Mouse (Mus musculus) heart, embryonic 10.5 days (tissue): ENCODE data around the gene Cutc. TPM values are rescaled to one million over a fixed set of nuclear protein-coding genes. Genes with fewer than 3 reads are reported as not detected.

Source experiments
- DNase-seq: peaks from one replicate; pipeline ENCODE4 v3.0.0-alpha.2; 2017; ENCODE audit warnings: low spot score
- H3K27ac ChIP-seq: fragments of 300-500 bp; sonication (generic); 2 replicates; pipeline ENCODE4 v1.5.1; 2016; ENCODE audit warnings: mild to moderate bottlenecking
- H3K27me3 ChIP-seq: fragments of 300-500 bp; sonication (generic); 2 replicates; pipeline ENCODE4 v1.6.1; 2016; ENCODE audit warnings: mild to moderate bottlenecking; ENCODE audit not compliant: poor library complexity, insufficient read depth, severe bottlenecking
- H3K36me3 ChIP-seq: fragments of 300-500 bp; sonication (generic); 2 replicates; pipeline ENCODE4 v1.6.1; 2016; ENCODE audit warnings: mild to moderate bottlenecking, moderate library complexity
- H3K4me1 ChIP-seq: fragments of 300-500 bp; sonication (generic); 2 replicates; pipeline ENCODE4 v1.6.1; 2016; ENCODE audit warnings: mild to moderate bottlenecking
- H3K4me3 ChIP-seq: fragments of 300-500 bp; sonication (generic); 2 replicates; pipeline ENCODE4 v1.5.1; 2016; ENCODE audit warnings: mild to moderate bottlenecking, moderate library complexity
- H3K9me3 ChIP-seq: fragments of 300-500 bp; sonication (generic); 2 replicates; pipeline ENCODE4 v1.6.1; 2016; ENCODE audit warnings: mild to moderate bottlenecking, moderate library complexity
- WGBS: fragments of 180-500 bp; shearing (Covaris S2); methylation state at CpG from one replicate; pipeline ENCODE4 v1.1.7; 2016; 5-methylcytosine and 5-hydroxymethylcytosine counted together
- polyA plus RNA-seq: library from polyadenylated mRNA; unstranded; fragments of >200 nt; fragmentation: Nextera tagmentation; extraction: Ambion mirVana; gene quantifications from 2 replicates; pipeline ENCODE4 v1.2.1, GENCODE M21; 2016

Gene Cutc
- polyA plus RNA-seq, 1 experiment from 2014 or later = 14.9 TPM

GRCm38 (mm10) chr19:43784761-43785160 lies 32.0 kb downstream of the Cutc start:
- 73% methylated on average over 8 of the region's 8 CpGs for WGBS
- Histone ChIP-seq H3K4me3 (no peak overlapping the region), H3K27me3 (no peaks in the 10 kb centered on the region), H3K36me3 (no peaks in the 10 kb centered on the region), H3K9me3 (no peaks in the 10 kb centered on the region), H3K4me1 (no peaks in the 10 kb centered on the region), H3K27ac (no peak overlapping the region)
- DNase-seq = no peak

GRCm38 (mm10) chr19:43786249-43787026 lies 33.6 kb downstream of the Cutc start:
- H3K4me3 ChIP-seq = no peak overlapping the region
- no peak overlapping the region for H3K27ac ChIP-seq
- H3K4me1 ChIP-seq = no peaks in the 10 kb centered on the region
- 78% methylated on average over 13 of the region's 13 CpGs for WGBS
- no peak for DNase-seq
- H3K9me3 ChIP-seq = no peaks in the 10 kb centered on the region
- no peaks in the 10 kb centered on the region for H3K27me3 ChIP-seq
- H3K36me3 ChIP-seq = no peaks in the 10 kb centered on the region

- no peaks in the 10 kb centered on the region for H3K9me3 ChIP-seq
- no peak overlapping the region for H3K4me3 ChIP-seq
- DNase-seq = no peak
- H3K36me3 ChIP-seq = no peaks in the 10 kb centered on the region
- no peaks in the 10 kb centered on the region for H3K27me3 ChIP-seq
- no peak overlapping the region for H3K27ac ChIP-seq
- no peaks in the 10 kb centered on the region for H3K4me1 ChIP-seq
- 87% methylated on average over 7 of the region's 7 CpGs for WGBS
Measured at GRCm38 (mm10) chr19:43789817-43790216, 37.0 kb downstream of the Cutc start.

GRCm38 (mm10) chr19:43792537-43792936 lies 39.7 kb downstream of the Cutc start:
- WGBS = 83% methylated on average over 4 of the region's 4 CpGs
- H3K36me3 ChIP-seq = no peaks in the 10 kb centered on the region
- H3K9me3 ChIP-seq = no peaks in the 10 kb centered on the region
- no peak for DNase-seq
- H3K27me3 ChIP-seq = no peaks in the 10 kb centered on the region
- H3K27ac ChIP-seq = no peak overlapping the region
- no peak overlapping the region for H3K4me3 ChIP-seq
- no peaks in the 10 kb centered on the region for H3K4me1 ChIP-seq

- H3K27me3 ChIP-seq = no peaks in the 10 kb centered on the region
- no peak overlapping the region for H3K4me3 ChIP-seq
- DNase-seq = no peak
- H3K4me1 ChIP-seq = no peaks in the 10 kb centered on the region
- 81% methylated on average over 1 of the region's 1 CpGs for WGBS
- H3K9me3 ChIP-seq = no peaks in the 10 kb centered on the region
- no peaks in the 10 kb centered on the region for H3K36me3 ChIP-seq
- H3K27ac ChIP-seq = no peak overlapping the region
Measured at GRCm38 (mm10) chr19:43793951-43794350, 41.2 kb downstream of the Cutc start.

GRCm38 (mm10) chr19:43795511-43795910 lies 42.7 kb downstream of the Cutc start:
- Histone ChIP-seq H3K4me1 (no peaks in the 10 kb centered on the region), H3K36me3 (no peaks in the 10 kb centered on the region), H3K27ac (no peak overlapping the region), H3K9me3 (no peaks in the 10 kb centered on the region), H3K4me3 (no peak overlapping the region), H3K27me3 (no peaks in the 10 kb centered on the region; the same call in 1 of the 2 replicates)
- no peak for DNase-seq
- 76% methylated on average over 8 of the region's 8 CpGs for WGBS

- Histone ChIP-seq H3K9me3 (no peaks in the 10 kb centered on the region), H3K36me3 (no peaks in the 10 kb centered on the region), H3K4me3 (no peak overlapping the region), H3K27ac (no peak overlapping the region), H3K27me3 (peaks cover 7% of the 10 kb centered on the region; the same call in 1 of the 2 replicates), H3K4me1 (no peaks in the 10 kb centered on the region)
- DNase-seq = no peak
- WGBS = 73% methylated on average over 5 of the region's 5 CpGs
Measured at GRCm38 (mm10) chr19:43797216-43797615, 44.4 kb downstream of the Cutc start.

- no peak for DNase-seq
- no peaks in the 10 kb centered on the region for H3K36me3 ChIP-seq
- no peaks in the 10 kb centered on the region for H3K4me1 ChIP-seq
- H3K9me3 ChIP-seq = no peaks in the 10 kb centered on the region
- no peak overlapping the region for H3K27ac ChIP-seq
- H3K27me3 ChIP-seq = peaks cover 7% of the 10 kb centered on the region; the same call in 1 of the 2 replicates
- no peak overlapping the region for H3K4me3 ChIP-seq
- 69% methylated on average over 9 of the region's 9 CpGs for WGBS
Measured at GRCm38 (mm10) chr19:43801427-43802051, 48.7 kb downstream of the Cutc start.

- H3K4me1 ChIP-seq = no peaks in the 10 kb centered on the region
- peaks cover 7% of the 10 kb centered on the region; the same call in 1 of the 2 replicates for H3K27me3 ChIP-seq
- WGBS = 83% methylated on average over 10 of the region's 10 CpGs
- H3K4me3 ChIP-seq = no peak overlapping the region
- H3K36me3 ChIP-seq = no peaks in the 10 kb centered on the region
- DNase-seq = no peak
- H3K9me3 ChIP-seq = no peaks in the 10 kb centered on the region
- no peak overlapping the region for H3K27ac ChIP-seq
Measured at GRCm38 (mm10) chr19:43803866-43804265, 51.1 kb downstream of the Cutc start.

- Histone ChIP-seq H3K9me3 (no peaks in the 10 kb centered on the region), H3K36me3 (no peaks in the 10 kb centered on the region), H3K4me1 (0 out of 2 replicates have a peak, but pooled peaks cover 3% of the 10 kb centered on the region), H3K27ac (no peak overlapping the region), H3K27me3 (no peaks in the 10 kb centered on the region), H3K4me3 (no peak overlapping the region)
- no peak for DNase-seq
- 37% methylated on average over 4 of the region's 4 CpGs for WGBS
Measured at GRCm38 (mm10) chr19:43809331-43809730, 56.5 kb downstream of the Cutc start.

GRCm38 (mm10) chr19:43811419-43811818 lies 58.6 kb downstream of the Cutc start:
- 89% methylated on average over 4 of the region's 4 CpGs for WGBS
- no peaks in the 10 kb centered on the region for H3K27me3 ChIP-seq
- H3K4me1 ChIP-seq = peaks cover 4% of the 10 kb centered on the region; the same call in 1 of the 2 replicates
- H3K36me3 ChIP-seq = no peaks in the 10 kb centered on the region
- DNase-seq = no peak
- no peaks in the 10 kb centered on the region for H3K9me3 ChIP-seq
- H3K27ac ChIP-seq = no peak overlapping the region
- H3K4me3 ChIP-seq = no peak overlapping the region

GRCm38 (mm10) chr19:43813315-43813714 lies 60.5 kb downstream of the Cutc start:
- H3K36me3 ChIP-seq = no peaks in the 10 kb centered on the region
- no peak overlapping the region for H3K4me3 ChIP-seq
- 83% methylated on average over 10 of the region's 10 CpGs for WGBS
- H3K27me3 ChIP-seq = no peaks in the 10 kb centered on the region
- DNase-seq = no peak
- no peak overlapping the region for H3K27ac ChIP-seq
- no peaks in the 10 kb centered on the region for H3K9me3 ChIP-seq
- H3K4me1 ChIP-seq = peaks cover 9% of the 10 kb centered on the region; the same call in 1 of the 2 replicates

- Histone ChIP-seq H3K36me3 (no peaks in the 10 kb centered on the region), H3K27ac (no peak overlapping the region), H3K4me3 (no peak overlapping the region), H3K27me3 (no peaks in the 10 kb centered on the region), H3K9me3 (no peaks in the 10 kb centered on the region), H3K4me1 (peaks cover 6% of the 10 kb centered on the region; the same call in 1 of the 2 replicates)
- 71% methylated on average over 14 of the region's 14 CpGs for WGBS
- no peak for DNase-seq
Measured at GRCm38 (mm10) chr19:43815661-43816414, 63.0 kb downstream of the Cutc start.
